Mouse (Mus musculus) hindbrain, embryonic 16.5 days (tissue): Measurements from ENCODE around the gene Pdzd2. TPM values are rescaled to one million over a fixed set of nuclear protein-coding genes. Genes with fewer than 3 reads are reported as not detected.

Experiments used
- ATAC-seq: fragments of 200-750 bp; cut with Nextera tagmentation; 2 replicates; pipeline ENCODE4 v1.8.0; 2017; ENCODE audit warnings: moderate TSS enrichment, moderate library complexity
- H3K27ac ChIP-seq: fragments of 300-500 bp; sonication (generic); 2 replicates; pipeline ENCODE4 v1.5.1; 2014; ENCODE audit warnings: low read depth, mild to moderate bottlenecking, control low read depth, low read length, moderate library complexity
- H3K27me3 ChIP-seq: fragments of 300-500 bp; sonication (generic); replicated peaks from 2 replicates; pipeline ENCODE4 v1.6.1; 2014; ENCODE audit warnings: low read length; ENCODE audit not compliant: control insufficient read depth, insufficient read depth
- H3K36me3 ChIP-seq: fragments of 300-500 bp; sonication (generic); 2 replicates; pipeline ENCODE4 v1.6.1; 2014; ENCODE audit warnings: mild to moderate bottlenecking, low read length, moderate library complexity, mixed read lengths; ENCODE audit not compliant: control insufficient read depth, insufficient read depth
- H3K4me1 ChIP-seq: fragments of 300-500 bp; sonication (generic); 2 replicates; pipeline ENCODE4 v1.6.1; 2014; ENCODE audit warnings: low read depth, low read length; ENCODE audit not compliant: control insufficient read depth, insufficient read depth
- H3K4me2 ChIP-seq: fragments of 300-500 bp; sonication (generic); 2 replicates; pipeline ENCODE4 v1.6.1; 2014; ENCODE audit warnings: mild to moderate bottlenecking, low read length, control low read depth, moderate library complexity
- H3K4me3 ChIP-seq: fragments of 300-500 bp; sonication (generic); 2 replicates; pipeline ENCODE4 v1.5.1; 2014; ENCODE audit warnings: mild to moderate bottlenecking, low read length, control low read depth, moderate library complexity
- H3K9ac ChIP-seq: fragments of 300-500 bp; sonication (generic); 2 replicates; pipeline ENCODE4 v1.6.1; 2014; ENCODE audit warnings: low read depth, mild to moderate bottlenecking, control low read depth, low read length, moderate library complexity
- H3K9me3 ChIP-seq: fragments of 300-500 bp; sonication (generic); 2 replicates; pipeline ENCODE4 v1.6.1; 2014; ENCODE audit warnings: mild to moderate bottlenecking, low read length, moderate library complexity; ENCODE audit not compliant: control insufficient read depth
- WGBS: fragments of 180-500 bp; shearing (Covaris S2); extraction: QIAGEN DNeasy Blood & Tissue Kit; methylation state at CpG from one replicate; pipeline ENCODE4 v1.1.7; 2014; 5-methylcytosine and 5-hydroxymethylcytosine counted together
- polyA plus RNA-seq: library from polyadenylated mRNA; unstranded; fragments of >200 nt; fragmentation: Nextera tagmentation; extraction: Ambion mirVana; gene quantifications from 2 replicates; pipeline ENCODE4 v1.2.1, GENCODE M21; 2015

Gene Pdzd2
- polyA plus RNA-seq, 1 experiment from 2014 or later = 19.5 TPM

DNA sequence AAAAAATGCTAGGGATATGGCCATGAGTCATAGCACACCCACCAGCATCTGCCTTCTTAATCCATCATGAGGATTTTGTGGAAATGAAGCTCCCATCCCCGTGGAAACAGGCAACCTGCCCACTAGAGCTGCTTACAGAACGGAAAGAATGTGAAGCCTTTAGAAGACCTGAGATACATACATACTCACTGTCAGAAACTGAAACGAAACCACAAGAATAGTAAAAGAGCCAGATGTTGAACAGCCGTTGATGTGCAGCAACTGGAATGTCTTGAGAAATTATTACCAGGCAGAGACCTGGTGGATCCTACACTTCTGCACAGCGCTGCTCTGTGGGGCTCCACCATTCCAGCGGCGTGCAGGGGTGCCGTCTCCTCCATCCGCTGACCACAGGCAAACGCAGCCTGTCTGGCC is 292.7 kb downstream of the Pdzd2 start:
- no peaks in the 10 kb centered on the region for H3K27me3 ChIP-seq
- no peaks in the 10 kb centered on the region for H3K9me3 ChIP-seq
- no peak overlapping the region for H3K4me3 ChIP-seq
- H3K4me1 ChIP-seq = peaks cover 3% of the 10 kb centered on the region; the same call in 1 of the 2 replicates
- H3K9ac ChIP-seq = no peak overlapping the region
- 78% methylated on average over 10 of the region's 10 CpGs for WGBS
- H3K36me3 ChIP-seq = no peaks in the 10 kb centered on the region
- H3K27ac ChIP-seq = no peak overlapping the region
- ATAC-seq = no peak
- H3K4me2 ChIP-seq = no peak overlapping the region

DNA sequence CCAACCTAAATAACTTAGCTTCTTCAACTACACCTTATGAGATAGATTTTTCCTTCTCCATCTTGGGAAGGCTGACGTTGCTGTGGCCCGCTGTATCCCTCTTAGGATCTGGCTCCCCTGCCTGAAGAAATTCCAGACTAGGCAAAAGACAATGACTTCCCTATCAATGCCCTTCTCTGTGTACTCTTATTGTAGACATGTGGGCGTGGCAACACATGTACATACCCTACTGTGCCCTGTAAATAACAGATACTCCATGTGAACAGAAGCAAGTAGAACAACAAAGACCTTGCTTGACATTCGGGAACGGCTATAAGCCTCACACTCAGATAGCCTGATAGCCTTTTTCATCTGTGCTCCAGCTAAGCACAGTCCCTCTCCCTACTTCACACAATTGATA is 295.2 kb downstream of the Pdzd2 start:
- Histone ChIP-seq H3K4me2 (no peak overlapping the region), H3K4me1 (no peaks in the 10 kb centered on the region), H3K36me3 (no peaks in the 10 kb centered on the region), H3K4me3 (no peak overlapping the region), H3K27ac (no peak overlapping the region), H3K27me3 (no peaks in the 10 kb centered on the region), H3K9me3 (no peaks in the 10 kb centered on the region), H3K9ac (no peak overlapping the region)
- ATAC-seq = no peak
- 59% methylated on average over 5 of the region's 5 CpGs for WGBS

DNA sequence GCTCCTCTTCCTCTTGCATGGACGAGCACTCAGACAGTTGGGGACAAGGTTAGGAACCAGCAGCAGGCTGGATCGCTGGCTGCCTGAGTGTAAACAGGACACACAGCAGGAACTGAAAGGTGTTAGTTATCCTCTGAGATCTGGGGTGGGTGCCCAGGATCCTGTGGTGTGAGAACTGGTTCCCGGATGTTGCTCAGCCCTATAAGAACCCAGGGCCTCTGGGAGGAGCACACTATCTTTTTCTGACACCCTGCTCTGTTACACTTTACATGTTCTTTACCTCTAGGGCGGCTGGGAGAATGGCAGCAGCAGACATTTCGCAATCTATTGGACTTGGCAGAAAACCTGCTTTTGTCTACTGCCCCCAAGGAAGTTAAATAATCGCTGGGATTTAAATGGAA is 300.4 kb downstream of the Pdzd2 start:
- WGBS = 47% methylated on average over 6 of the region's 6 CpGs
- Histone ChIP-seq H3K4me3 (no peak overlapping the region), H3K36me3 (no peaks in the 10 kb centered on the region), H3K4me1 (no peaks in the 10 kb centered on the region), H3K9me3 (no peaks in the 10 kb centered on the region), H3K27me3 (no peaks in the 10 kb centered on the region), H3K27ac (no peak overlapping the region), H3K4me2 (no peak overlapping the region), H3K9ac (no peak overlapping the region)
- ATAC-seq = no peak

DNA sequence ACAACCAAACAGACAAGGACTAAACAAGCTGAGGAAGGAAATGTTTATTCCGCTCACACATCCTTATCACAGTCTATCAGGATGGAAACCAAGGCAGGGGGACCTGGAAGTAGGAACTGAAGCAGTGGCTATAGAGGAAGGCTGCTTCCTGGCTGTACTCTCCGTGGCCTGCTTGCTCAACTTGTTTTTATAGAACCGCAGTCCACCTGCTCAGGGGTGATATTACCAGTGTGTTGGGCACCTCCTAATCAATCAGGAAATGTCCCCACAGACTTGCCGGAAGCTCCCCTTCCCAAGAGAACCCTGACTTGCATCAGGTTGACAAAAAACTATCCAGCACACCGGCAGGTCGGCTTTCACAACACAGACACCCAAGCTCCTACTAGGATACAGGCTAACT is 301.0 kb downstream of the Pdzd2 start:
- H3K27ac ChIP-seq = no peak overlapping the region
- no peak for ATAC-seq

DNA sequence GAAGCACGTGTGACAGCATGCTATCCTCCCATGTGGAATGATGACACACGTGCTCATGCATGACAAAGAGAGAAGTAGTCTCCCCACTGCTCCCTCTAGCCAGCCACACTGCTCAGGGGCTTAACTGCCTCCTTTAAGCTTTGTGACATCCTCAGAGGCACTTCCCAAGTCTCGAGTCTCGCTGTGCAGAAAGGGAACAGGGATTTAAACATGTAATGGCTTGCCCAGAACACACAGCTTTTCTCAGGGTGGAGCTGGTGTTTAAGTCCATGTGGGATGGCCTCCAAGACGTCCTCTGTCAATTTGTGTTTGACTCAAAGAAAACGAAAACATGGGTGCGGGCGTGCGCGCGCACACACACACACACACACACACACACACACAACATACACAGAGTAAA is 301.6 kb downstream of the Pdzd2 start:
- no peaks in the 10 kb centered on the region for H3K27me3 ChIP-seq
- H3K4me3 ChIP-seq = no peak overlapping the region
- H3K4me1 ChIP-seq = no peaks in the 10 kb centered on the region
- no peak overlapping the region for H3K27ac ChIP-seq
- H3K9me3 ChIP-seq = no peaks in the 10 kb centered on the region
- no peak overlapping the region for H3K4me2 ChIP-seq
- no peaks in the 10 kb centered on the region for H3K36me3 ChIP-seq
- WGBS = 80% methylated on average over 11 of the region's 11 CpGs
- ATAC-seq = no peak
- no peak overlapping the region for H3K9ac ChIP-seq

More for the DNA sequence above, 301.0 kb downstream of the Pdzd2 start:
- Histone ChIP-seq H3K9me3 (no peaks in the 10 kb centered on the region), H3K27me3 (no peaks in the 10 kb centered on the region), H3K9ac (no peak overlapping the region), H3K4me2 (no peak overlapping the region), H3K4me1 (no peaks in the 10 kb centered on the region), H3K36me3 (no peaks in the 10 kb centered on the region), H3K4me3 (no peak overlapping the region)
- WGBS = 83% methylated on average over 6 of the region's 6 CpGs

DNA sequence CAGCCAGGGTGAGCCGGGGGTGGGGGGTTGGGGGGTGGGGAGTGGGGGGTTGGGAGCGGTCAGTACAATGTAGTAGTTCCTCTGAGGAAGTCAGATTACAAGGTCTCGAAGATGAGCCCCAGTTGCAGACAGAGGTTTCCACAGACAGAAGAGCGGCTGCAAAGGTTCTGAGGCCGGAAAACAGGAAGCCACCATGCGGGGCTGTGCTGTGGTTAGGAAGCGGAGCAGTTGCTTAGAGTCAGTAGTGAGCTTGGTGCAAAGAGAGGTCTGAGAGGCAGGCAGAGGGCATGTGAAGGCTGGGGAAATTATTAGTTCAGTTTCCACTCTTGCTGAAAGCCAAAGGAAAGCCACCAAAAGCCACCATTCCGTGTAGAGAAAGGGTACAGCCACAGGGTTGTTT is 303.8 kb downstream of the Pdzd2 start:
- 84% methylated on average over 8 of the region's 8 CpGs for WGBS
- H3K27me3 ChIP-seq = no peaks in the 10 kb centered on the region

DNA sequence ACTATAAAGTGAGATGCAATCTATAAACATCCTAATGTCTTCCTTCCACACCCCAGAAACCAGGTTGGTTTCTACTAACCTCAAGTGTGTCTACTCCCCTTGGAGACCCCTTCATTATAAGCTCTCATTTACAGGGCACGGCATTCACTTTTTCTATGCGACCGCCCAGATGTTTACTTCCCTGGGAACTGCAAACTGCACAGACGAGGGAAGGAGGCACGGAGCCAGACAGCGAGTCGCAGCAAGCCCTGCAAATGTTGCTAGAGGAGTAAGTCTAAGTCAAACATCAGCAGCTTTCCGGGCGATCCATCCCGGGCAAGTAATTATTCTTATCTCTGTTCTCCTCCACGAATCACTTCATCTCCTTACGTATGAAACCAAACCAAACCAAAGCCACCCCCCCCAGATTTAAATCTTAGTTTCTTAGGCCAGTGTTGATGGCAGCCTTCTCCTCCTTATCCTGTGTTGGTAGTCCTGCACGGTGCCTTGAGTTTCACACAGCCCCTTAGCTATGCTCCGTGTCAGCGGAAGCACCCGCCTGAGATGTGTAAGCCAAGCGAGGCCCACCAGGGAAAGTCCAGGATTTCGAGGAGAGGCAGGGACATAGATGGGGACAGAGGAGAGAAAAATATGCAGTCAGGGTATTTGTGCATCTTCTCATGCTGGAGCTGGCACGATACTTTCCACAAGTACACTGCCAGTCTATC is 305.7 kb downstream of the Pdzd2 start:
- no peak overlapping the region for H3K9ac ChIP-seq
- no peaks in the 10 kb centered on the region for H3K27me3 ChIP-seq
- H3K4me3 ChIP-seq = no peak overlapping the region
- no peaks in the 10 kb centered on the region for H3K36me3 ChIP-seq
- no peak overlapping the region for H3K27ac ChIP-seq
- no peak for ATAC-seq
- H3K9me3 ChIP-seq = no peaks in the 10 kb centered on the region
- no peaks in the 10 kb centered on the region for H3K4me1 ChIP-seq
- WGBS = 69% methylated on average over 19 of the region's 19 CpGs
- H3K4me2 ChIP-seq = no peak overlapping the region

More for the DNA sequence above, 303.8 kb downstream of the Pdzd2 start:
- no peak overlapping the region for H3K4me2 ChIP-seq
- ATAC-seq = no peak
- no peaks in the 10 kb centered on the region for H3K4me1 ChIP-seq
- H3K9ac ChIP-seq = no peak overlapping the region
- H3K4me3 ChIP-seq = no peak overlapping the region
- H3K27ac ChIP-seq = no peak overlapping the region
- no peaks in the 10 kb centered on the region for H3K36me3 ChIP-seq
- no peaks in the 10 kb centered on the region for H3K9me3 ChIP-seq

DNA sequence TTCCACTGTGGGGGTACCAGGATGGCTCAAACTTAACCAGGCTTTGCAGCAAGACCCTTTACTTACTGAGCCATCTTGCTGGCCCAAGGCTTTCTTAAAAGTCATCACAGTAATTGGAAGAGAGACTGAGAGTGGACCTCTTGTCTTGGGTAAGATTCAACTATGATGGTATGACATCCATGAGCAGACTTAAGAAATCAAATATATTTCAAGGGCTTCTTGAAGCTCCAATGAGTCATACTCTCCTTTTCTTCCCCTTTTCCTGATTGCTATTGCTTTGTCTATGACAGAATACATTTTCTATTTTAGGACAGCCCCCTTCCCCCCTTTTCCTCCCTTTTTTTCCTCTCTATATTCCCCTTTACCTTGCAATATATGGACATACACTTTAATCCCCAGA is 306.8 kb downstream of the Pdzd2 start:
- Histone ChIP-seq H3K27me3 (no peaks in the 10 kb centered on the region), H3K4me2 (no peak overlapping the region), H3K4me1 (no peaks in the 10 kb centered on the region), H3K36me3 (no peaks in the 10 kb centered on the region), H3K9ac (no peak overlapping the region), H3K9me3 (no peaks in the 10 kb centered on the region), H3K27ac (no peak overlapping the region), H3K4me3 (no peak overlapping the region)
- no peak for ATAC-seq

DNA sequence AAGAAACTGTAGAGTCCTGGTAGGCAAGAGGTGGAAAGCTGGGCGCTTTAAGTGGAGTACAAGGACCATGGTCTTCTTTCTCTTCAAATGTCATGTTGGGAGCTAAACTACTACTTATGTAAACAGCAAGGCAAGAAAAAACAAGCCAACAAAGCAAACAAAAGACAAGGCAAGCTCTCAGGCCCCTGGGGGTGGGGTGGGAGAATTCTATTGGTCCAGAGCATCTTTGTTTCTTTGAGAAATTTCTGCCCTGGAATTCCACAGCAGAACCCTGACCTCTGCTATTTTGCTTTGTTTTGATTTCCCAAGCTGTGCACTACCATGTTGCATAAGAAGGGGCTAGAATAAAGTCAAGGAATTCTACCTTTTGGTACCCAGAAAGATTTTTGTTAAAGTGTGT is 307.4 kb downstream of the Pdzd2 start:
- no peaks in the 10 kb centered on the region for H3K36me3 ChIP-seq
- no peak overlapping the region for H3K4me3 ChIP-seq
- no peak for ATAC-seq
- no peak overlapping the region for H3K9ac ChIP-seq
- no peak overlapping the region for H3K27ac ChIP-seq
- H3K4me1 ChIP-seq = no peaks in the 10 kb centered on the region
- no peaks in the 10 kb centered on the region for H3K27me3 ChIP-seq
- no peaks in the 10 kb centered on the region for H3K9me3 ChIP-seq
- WGBS = 76% methylated on average over 1 of the region's 1 CpGs
- no peak overlapping the region for H3K4me2 ChIP-seq

DNA sequence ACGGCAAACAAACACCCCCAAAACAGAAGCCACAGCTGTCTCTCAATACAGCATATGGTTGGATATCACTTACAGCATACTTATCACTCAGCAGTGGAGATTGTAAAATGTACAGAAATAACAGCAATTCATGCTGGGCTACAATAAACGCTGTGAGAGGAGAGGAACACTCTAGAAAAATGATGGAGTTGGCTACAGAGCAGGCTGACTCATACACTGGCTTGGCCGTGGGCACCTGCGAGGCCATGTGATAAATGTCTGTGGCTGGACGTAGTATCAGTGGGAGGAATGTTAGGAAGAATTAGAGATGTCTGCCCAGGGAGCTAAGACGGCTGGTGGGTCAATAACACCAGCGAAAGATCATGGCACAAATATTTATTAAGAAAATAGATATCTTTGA is 308.0 kb downstream of the Pdzd2 start:
- no peak for ATAC-seq
- WGBS = 64% methylated on average over 7 of the region's 7 CpGs
- Histone ChIP-seq H3K4me1 (no peaks in the 10 kb centered on the region), H3K27me3 (no peaks in the 10 kb centered on the region), H3K36me3 (no peaks in the 10 kb centered on the region), H3K9me3 (no peaks in the 10 kb centered on the region), H3K9ac (no peak overlapping the region), H3K4me2 (no peak overlapping the region), H3K27ac (no peak overlapping the region), H3K4me3 (no peak overlapping the region)
